Mouse (Mus musculus) hindlimb bud, embryonic 11.5 days (tissue): ENCODE measurements at regions not wholly inside any gene's neighbourhood (a gene's known extent, or its start where the extent isn't known, plus 50 kb on each side); places are given as distances from the start of the nearest gene placed in this dataset.

Experiments used
- DNase-seq: peaks from one replicate; pipeline ENCODE4 v3.0.0-alpha.2; 2012; ENCODE audit warnings: low read depth, low spot score; ENCODE audit errors: extremely low spot score

GRCm38 (mm10) chr17:79497629-79498028, 114.0 kb upstream of the Rmdn2 start:
- DNase-seq, result no peak

GRCm38 (mm10) chr17:79498321-79498720, 113.3 kb upstream of the Rmdn2 start:
- DNase-seq, result no peak

DNA sequence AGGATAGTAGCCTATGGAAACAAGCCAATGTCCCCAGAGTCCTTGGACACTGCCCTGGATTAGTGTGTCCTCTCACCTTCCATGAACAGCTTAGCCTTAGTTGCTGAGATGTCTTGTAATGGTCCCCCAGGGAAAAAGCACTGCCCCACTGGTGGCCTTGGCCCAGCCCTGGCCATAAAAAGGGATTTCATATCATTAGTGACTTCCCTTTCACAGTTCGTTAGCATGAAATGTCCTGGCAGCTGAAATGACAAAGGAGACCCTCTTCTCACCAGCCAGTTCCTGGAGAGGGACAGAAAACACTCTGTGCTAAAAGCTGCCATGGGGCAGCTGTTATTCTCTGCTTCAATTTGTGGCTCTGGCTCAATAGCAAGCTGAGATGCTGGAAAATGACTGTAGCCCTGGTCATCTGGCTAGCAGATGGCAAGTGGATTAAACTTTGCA, 110.6 kb upstream of the Rmdn2 start:
- peak; percentile 68 for DNase-seq

DNA sequence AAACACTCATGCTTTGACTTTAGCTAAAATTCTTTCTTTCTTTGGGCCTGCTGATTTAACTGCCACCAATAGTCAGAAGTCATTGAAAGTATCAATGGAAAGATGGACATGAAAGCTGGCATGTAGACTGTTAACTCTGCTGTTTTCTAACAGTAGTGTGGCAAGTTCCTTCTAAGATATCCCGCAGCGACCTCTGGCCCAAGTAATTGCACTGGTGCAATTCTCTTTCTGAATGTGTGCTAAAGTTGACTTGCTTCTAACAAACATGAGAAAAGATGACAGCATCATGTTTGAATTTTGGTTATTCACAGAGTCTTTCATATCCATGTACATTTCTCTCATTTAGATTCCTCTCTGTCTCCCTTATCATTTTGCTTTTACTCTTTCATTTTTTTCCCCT, 109.7 kb upstream of the Rmdn2 start:
- no peak for DNase-seq

DNA sequence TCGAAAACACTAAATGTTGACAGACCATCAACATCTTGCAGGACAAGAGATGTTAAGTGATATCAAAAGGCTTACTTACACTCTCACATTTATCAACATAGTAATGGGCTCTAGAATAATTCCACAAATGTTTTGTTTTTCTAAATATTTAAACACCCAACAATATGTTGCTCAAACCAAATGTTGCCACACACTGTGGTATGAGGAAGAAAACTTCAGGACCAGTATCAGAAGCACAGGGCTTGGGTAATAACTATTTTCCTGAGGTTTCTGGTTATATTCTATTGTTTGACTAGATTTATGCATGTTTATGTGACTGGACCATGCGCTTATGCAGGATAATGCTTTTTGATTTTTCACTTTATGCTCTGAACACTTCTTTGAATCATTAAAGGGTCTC, 108.6 kb upstream of the Rmdn2 start:
- no peak for DNase-seq

- no peak for DNase-seq
Observed at GRCm38 (mm10) chr17:79504209-79504608, 107.5 kb upstream of the Rmdn2 start.

DNA sequence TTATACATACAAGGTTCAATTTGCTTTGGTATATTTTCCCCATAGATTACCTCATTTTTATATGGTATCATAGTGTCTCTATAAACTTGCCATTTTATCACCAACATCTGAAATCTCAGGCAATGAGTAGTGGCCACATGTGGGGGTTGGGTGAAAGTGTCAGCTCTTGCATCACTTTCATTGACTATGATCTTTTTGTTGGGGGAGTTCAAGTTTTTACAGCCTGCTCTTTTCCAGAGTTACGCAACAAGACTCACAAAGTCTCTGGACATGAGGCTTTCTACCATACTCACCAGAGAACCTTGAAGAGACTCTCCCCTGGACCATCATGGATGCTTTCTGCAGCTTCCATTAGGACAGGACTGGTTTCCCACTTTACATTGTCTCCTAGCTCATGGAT, 106.1 kb upstream of the Rmdn2 start:
- no peak for DNase-seq

GRCm38 (mm10) chr17:79509281-79509680, 102.4 kb upstream of the Rmdn2 start:
- DNase-seq, result no peak

DNA sequence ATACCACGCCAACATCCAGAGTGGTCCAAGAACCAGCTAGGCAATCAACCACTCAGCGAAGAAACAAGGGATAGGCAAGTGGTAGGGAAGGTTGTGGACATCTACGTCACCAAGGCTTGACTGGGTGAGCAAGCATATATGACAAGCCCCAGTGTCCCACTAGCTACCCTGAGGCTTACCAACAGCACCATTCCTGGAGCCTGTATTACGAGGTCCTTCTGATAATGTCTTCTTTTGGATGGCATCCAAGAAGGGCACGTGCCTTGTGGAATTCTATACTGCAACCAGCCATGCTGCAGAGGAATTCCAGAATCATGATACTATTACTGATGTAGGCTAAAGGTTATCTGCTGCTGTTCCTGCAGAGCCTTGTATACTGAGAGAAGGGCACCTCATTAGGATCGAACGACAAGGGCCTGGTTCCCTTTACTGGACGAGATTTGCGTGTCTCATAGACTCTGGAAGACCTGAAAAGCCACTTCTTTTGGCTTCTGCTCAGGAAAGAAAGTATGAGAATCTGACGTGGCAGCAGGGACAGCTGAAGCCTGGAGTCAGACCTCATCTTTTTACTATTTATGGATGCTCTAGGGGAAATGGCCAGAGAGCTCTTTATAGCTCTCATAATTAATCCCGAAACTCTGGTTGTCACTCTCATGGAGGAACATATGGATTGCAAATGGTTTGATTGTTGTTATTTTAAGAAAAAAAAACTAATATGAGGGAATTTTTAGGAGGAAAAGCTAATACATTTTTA, 101.5 kb upstream of the Rmdn2 start:
- DNase-seq, result no peak

DNA sequence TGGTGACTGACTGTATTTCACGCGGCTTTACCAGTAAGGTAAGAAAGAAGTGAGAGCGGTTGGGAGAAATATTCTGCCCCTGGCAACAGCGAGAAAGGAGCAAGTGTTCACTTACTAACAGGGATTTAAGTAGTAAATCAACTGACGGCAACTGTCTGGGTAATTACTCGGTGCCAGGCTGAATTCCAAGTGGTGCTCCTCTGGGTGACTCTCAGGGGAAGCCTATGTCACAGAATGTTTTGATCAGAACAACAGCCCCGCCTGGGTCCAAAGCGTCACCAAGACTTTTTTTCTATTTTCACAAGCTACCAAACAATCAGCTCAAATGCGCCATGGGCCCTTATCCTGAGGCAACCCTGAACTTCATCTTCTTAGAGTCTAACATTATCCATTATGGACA, 100.4 kb upstream of the Rmdn2 start:
- no peak for DNase-seq

DNA sequence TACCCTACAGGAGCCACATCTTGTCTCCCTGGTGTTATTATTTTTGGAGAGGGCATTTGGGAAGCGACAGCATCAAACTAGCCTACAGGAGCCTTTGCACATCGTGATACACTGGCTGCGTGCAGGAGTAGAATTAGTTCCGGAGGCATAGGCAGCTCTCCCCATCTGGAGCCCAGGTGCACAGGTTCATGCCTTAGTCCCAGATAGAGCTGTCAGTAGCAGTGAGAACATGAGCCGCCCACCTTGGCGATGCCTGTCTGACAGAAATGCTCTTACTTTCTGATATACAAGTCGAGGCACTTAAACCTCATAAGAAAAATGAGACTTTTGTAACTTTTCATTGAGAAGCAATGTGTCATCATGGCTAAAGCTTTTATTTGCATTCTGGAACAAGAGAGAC, 97.6 kb upstream of the Rmdn2 start:
- DNase-seq, result no peak

DNA sequence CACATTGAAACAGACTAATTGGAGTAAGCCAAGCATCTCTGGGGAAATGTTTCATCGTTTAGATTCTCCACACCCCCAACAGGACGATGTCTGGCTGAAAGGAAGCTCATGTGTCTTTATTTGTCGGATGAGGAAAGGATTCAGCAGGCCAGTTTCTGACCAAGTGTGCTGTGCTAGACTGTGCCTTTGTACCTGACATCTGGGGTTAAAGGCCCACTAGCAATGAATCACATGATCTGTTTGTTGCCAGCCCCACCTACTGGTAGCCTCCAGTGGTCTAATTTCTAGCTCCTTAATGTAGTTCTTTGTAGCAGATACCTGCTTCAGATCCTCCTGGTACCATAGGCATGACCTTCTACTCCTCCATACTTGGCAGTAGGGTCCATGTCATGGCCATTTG, 93.5 kb upstream of the Rmdn2 start:
- DNase-seq, result no peak

GRCm38 (mm10) chr17:79518696-79519095, 93.0 kb upstream of the Rmdn2 start:
- DNase-seq, result no peak

GRCm38 (mm10) chr17:79519356-79519755, 92.3 kb upstream of the Rmdn2 start:
- DNase-seq, result no peak

DNA sequence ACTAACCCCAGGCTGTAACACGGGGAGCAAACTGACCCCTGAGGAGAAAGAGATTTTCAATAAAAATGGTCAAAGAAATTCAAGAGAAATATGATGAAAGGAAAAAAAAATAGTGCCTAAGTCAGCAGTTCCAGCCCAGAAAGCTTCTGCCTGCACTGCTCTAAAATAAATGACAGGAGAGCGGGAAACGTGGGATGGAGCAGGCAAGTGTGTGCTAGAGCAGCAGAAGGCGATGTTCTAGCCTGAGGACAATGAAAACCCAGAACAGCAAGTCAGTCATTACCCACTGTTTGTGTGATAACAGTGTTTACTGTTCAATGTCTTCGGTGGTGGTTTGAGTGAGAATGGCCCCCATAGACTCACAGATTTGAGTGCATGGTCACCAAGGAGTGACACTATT, 91.4 kb upstream of the Rmdn2 start:
- DNase-seq, result no peak

- no peak for DNase-seq
Observed at GRCm38 (mm10) chr17:79521691-79522090, 90.0 kb upstream of the Rmdn2 start.

DNA sequence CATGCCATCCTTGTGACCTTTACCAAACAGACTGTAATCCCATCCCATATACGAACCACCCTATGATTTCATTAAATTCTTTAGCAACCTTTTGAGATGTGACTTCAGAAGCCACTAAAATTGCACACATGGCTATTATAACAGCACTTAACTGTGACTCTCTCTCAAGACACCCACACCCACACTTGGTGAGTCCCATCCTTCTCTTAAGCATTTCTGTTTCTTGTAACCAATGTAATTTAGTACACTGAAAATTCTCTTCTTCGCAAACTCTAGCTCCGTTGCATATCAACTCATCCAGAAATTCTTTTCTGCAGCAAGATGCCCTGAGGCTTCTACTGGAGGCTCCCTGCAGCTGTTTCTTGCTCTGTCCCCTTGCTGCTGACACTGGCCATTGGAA, 88.4 kb upstream of the Rmdn2 start:
- no peak for DNase-seq

DNA sequence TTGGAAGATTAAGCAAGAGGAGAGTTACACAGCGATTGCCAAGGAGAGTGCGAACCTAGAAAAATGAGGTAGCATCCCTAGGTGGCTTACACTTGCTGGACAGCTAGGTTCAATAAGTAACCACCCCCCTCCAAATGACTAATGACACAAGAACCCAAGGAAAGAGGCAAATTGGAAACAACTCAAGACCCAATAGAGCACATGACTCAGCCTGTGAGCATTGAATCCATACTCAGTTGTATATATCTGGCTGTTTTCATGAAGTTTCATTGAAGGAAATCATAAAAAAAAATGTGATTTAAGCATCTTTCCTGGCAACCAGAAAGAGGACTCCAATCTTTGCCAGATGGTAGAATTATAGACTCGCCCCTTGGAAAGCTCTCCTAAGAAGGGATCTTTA, 84.3 kb upstream of the Rmdn2 start:
- no peak for DNase-seq

DNA sequence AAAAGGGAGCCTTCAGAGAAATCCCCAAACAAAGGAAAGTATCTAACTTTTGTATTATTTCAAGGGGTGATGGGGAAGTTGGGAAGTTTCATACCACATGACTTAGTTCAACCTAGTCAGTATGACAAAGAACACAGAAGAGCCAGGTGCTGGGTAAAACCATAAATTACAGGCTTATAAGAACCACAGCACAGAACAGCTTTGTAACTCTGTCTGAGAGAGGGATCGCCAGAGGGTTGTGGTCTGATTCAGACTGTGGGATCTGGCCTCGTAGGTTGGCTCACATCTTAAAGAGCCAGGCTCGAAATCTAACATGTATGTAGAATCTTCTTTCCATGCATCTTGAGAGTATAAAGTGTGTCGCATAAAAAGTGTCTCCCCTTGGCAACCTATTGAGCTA, 75.1 kb upstream of the Rmdn2 start:
- DNase-seq, result no peak

DNA sequence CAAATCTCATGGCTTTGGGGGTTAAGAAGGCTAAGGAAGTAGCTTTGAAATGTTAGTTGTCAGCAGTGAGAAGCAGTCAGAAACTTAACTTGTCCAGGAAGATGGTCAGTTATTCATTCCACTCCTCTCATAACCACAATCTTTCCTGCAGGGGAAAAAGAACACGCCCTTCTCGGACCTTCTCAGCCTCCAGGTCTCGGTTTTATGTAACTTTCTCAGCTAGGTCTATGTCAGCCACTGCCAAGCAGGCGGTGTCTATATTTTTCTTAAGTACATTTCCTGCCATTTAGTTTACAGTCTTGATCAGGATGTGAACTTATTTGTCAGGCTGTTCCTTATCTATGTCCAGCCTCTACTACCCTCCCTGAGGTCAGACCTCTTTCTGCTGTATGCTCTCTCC, 72.9 kb upstream of the Rmdn2 start:
- no peak for DNase-seq

DNA sequence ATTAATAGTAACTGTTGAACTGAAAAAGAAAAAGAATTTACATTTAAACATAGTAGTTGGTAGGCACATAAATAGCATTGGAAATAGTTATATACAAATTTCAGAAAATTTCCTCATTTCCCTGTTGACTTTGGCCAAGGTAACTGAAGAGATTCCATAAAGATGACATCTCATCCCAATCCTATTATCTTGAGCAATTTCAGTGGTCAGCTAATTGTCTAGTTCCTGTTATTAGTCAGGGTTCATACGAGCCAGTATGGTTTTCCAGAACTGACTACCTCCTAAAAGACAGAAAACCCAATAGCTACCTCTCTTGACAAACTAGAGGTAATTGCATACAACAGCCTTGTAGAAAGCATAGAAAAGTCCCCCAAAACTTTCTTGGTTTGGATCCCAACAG, 71.6 kb upstream of the Rmdn2 start:
- DNase-seq, result no peak

DNA sequence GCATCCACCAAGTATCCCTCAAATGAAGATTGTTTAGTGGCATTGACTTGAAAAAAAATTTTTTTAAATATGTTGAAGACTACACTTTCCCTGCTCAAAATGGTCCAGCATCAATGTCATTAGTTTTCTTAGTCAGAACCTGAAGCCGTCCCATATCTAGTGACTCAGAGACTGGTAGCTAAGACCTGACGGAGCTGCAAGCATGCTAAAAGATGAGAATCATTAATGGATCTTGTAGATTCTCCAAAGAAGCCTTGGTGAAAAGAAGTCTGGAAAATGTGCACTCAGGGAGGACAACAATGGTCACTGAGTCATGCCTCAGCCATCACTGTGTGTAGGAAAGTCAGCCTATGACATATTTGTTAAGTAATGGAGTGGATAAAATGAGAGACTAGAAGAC, 71.2 kb upstream of the Rmdn2 start:
- DNase-seq, result no peak

DNA sequence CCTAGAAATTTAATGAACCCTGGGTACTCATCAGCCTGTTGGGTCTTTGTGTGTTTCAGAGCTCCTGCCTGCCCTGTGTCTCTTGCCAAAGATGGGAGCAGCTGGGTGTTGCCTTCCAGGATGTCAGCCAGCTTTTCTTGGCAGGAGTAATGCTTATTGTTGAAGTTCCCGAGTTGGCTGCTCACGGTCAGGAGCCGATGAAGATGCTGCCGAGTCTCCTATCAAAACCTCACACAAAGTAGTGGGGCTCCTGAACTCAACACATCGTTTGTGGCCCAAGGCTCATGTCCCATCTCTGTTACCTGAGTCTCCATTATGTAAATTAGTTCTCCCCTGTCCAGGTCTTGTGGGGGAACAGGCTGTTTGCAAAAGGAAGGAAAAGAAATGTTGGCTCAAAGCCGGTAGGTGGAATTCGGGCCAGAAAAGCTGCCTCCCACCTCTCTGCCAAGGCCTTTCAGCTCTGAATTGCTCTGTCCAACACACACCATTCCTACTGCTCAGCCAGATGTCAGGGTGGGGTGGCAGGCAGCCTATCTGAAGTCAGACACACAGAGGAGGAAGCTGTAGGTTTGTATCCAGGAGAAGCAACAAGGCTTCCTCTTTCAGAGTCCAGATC, 67.6 kb upstream of the Rmdn2 start:
- no peak for DNase-seq
